Mouse (Mus musculus) embryonic fibroblast, embryonic 13.5 days (primary cell): Measurements from ENCODE around the gene Cmpk1. TPM values are rescaled to one million over a fixed set of nuclear protein-coding genes. Genes with fewer than 3 reads are reported as not detected.

ENCODE experiments used
- H3K27ac ChIP-seq: 2 replicates; pipeline ENCODE4 v1.5.1; 2012; ENCODE audit warnings: low read length, control low read depth, inconsistent platforms; ENCODE audit not compliant: insufficient read depth
- H3K4me1 ChIP-seq: 2 replicates; pipeline ENCODE4 v1.6.1; 2011; ENCODE audit warnings: low read length; ENCODE audit not compliant: control insufficient read depth, insufficient read depth
- H3K4me3 ChIP-seq: 2 replicates; pipeline ENCODE4 v1.5.1; 2011; ENCODE audit warnings: mild to moderate bottlenecking, control low read depth, low read length; ENCODE audit not compliant: insufficient read depth
- CTCF ChIP-seq: IDR thresholded peaks from 2 replicates; pipeline ENCODE4 v1.5.1; 2011; ENCODE audit warnings: mild to moderate bottlenecking, control low read depth, low read length, moderate library complexity, borderline replicate concordance; ENCODE audit not compliant: insufficient read depth
- POLR2A ChIP-seq: IDR thresholded peaks from 2 replicates; pipeline ENCODE4 v1.6.1; 2011; ENCODE audit warnings: low read depth, mild to moderate bottlenecking, control low read depth, low read length, moderate library complexity
- polyA plus RNA-seq: library from polyadenylated mRNA; stranded (reverse); fragments of >200 nt; gene quantifications from 2 replicates; pipeline ENCODE4 v1.2.4, GENCODE M21; 2011; ENCODE audit warnings: low read depth; ENCODE audit not compliant: missing spikeins, insufficient read length

The Cmpk1 gene
- polyA plus RNA-seq, 1 experiment, result 105 TPM

- Histone ChIP-seq H3K4me3 (no peak overlapping the region), H3K27ac (no peak overlapping the region), H3K4me1 (no peaks in the 10 kb centered on the region)
- no peak for TF ChIP-seq POLR2A
- TF ChIP-seq CTCF, result no peak
Measured at GRCm38 (mm10) chr4:114932747-114933146, 54.3 kb downstream of the Cmpk1 start.

DNA sequence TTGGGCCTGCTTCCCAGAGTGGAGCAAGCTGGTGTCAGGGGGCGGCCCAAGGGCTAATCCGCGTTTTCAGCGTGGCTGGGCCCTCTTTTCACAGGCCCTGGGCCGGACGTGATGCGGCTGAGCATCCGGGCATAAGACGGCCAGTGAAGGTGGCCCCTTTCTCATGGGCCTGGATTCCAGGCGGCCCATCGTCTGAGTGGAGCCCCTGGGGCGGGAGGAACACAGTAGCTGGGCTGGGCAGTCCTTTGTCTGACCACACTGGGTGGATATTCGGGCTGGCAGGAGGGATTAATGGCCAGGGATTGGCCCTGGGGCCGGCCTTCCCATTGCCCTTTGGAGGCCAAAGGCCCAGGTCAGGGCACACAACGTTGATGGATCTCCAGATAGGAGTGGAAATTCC, 57.9 kb downstream of the Cmpk1 start:
- Histone ChIP-seq H3K4me3 (no peak overlapping the region), H3K4me1 (no peaks in the 10 kb centered on the region), H3K27ac (no peak overlapping the region)
- TF ChIP-seq POLR2A (no peak), CTCF (no peak)

- Histone ChIP-seq H3K27ac (no peak within 1 kb of the TSS), H3K4me3 (no peak within 1 kb of the TSS), H3K4me1 (no peaks in the 10 kb centered on the region)
- TF ChIP-seq POLR2A, result no peak
- no peak for TF ChIP-seq CTCF
Measured at GRCm38 (mm10) chr4:114925917-114926312, 61.1 kb downstream of the Cmpk1 start, which contains the start of gene Foxe3. Foxe3 (minus strand) TSS chr4:114926013.

DNA sequence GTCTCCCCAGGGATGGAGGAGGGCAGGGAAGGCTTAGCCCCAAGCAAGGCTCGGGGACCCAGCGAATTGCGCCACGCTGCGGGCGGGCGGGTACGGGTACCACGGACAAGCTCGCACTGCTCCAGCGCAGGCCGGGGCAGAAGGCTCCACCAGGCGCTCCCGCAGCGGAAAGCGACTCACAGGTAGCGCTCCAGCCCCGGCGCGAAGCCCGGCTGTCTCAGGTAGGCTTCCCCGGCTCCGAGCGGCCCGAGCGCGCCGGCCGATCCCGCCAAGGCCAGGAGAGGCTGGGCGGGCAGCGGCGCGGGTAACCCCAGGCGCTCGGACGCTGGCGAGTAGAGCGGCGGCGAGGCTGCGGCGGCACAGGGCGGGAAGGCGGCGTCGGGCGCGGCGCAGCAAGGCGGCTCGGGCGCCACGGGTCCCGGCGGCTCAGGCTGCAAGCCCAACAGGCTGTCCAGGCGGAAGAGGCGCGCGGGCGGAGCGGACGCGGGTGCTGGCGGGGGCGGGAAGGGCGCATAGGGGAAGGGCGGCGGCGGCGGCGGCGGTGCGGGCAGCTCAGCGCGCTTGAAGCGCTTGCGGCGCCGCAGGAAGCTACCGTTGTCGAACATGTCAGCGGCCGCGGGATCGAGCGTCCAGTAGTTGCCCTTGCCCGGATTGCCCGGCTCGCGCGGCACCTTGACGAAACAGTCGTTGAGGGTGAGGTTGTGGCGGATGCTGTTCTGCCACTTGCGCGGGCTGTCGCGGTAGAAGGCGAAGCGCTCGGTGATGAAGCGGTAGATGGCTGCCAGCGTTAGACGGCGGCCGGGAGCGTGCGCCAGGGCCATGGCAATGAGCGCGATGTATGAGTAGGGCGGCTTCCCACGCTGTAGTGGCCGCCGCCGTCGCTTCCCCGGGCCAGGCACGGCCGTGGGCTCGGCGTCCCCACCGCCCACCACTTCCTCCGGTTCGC, 61.8 kb downstream of the Cmpk1 start:
- Histone ChIP-seq H3K4me3 (no peak overlapping the region), H3K4me1 (no peaks in the 10 kb centered on the region), H3K27ac (no peak overlapping the region)
- no peak for TF ChIP-seq CTCF
- TF ChIP-seq POLR2A, result no peak

GRCm38 (mm10) chr4:114917091-114917490, 70.0 kb downstream of the Cmpk1 start:
- Histone ChIP-seq H3K27ac (no peak overlapping the region), H3K4me1 (peaks cover 6% of the 10 kb centered on the region), H3K4me3 (no peak overlapping the region)
- TF ChIP-seq POLR2A, result no peak
- TF ChIP-seq CTCF, result 0 out of 2 replicates have a peak, but pooled peaks have one; percentile 25

DNA sequence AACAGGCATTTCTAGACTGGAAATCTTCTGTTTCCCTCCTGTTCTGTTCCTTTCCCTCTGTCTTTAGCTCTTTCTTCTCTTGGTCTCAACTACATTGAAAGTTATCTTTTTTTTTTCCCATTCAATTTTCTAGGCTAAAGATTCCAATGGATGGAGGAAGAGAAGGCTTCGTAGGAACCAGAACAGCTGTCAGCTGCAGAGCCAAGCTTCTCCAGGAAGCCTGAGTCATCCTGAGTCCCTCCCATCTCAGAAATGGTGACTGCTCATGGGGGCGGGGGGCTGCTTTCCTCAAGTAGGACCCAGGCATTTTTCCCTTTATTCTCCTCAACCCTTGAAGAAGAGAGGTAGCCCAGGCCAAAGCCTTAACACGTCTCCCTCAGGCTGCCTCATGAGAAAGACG, 71.0 kb downstream of the Cmpk1 start:
- TF ChIP-seq CTCF, result no peak
- no peak overlapping the region for H3K4me3 ChIP-seq

DNA sequence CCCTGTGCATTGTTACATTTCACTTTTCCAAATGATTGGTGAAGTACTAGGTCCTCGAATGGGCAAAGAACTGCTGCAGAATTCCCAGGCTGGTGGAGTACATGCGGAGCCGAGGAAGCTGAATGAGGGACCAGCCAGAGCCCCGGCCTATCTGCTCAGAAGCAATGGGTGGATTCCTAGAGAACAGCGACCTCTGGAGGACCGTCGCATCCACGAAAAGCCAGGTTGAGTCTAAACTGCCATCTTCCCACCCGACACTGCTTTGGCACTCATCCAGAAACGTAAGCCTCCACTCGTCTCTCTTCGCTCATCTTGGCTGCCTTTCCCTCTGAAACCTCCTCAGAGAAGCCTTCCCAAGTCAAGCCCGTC, 73.5 kb downstream of the Cmpk1 start:
- no peak overlapping the region for H3K27ac ChIP-seq
- TF ChIP-seq CTCF (peak; percentile 32; the same call in 1 of the 2 replicates), POLR2A (no peak)
- peaks cover 6% of the 10 kb centered on the region for H3K4me1 ChIP-seq
- no peak overlapping the region for H3K4me3 ChIP-seq

More for the DNA sequence above, 71.0 kb downstream of the Cmpk1 start:
- Histone ChIP-seq H3K4me1 (peaks cover 6% of the 10 kb centered on the region), H3K27ac (no peak overlapping the region)

- H3K4me1 ChIP-seq, result peaks cover 6% of the 10 kb centered on the region
- no peak overlapping the region for H3K4me3 ChIP-seq
- H3K27ac ChIP-seq, result no peak overlapping the region
- TF ChIP-seq POLR2A (no peak), CTCF (no peak)
Measured at GRCm38 (mm10) chr4:114912705-114913593, 74.1 kb downstream of the Cmpk1 start.

GRCm38 (mm10) chr4:114909602-114910484, 77.2 kb downstream of the Cmpk1 start:
- peak overlapping the region; percentile 48 for H3K4me3 ChIP-seq
- peak; percentile 55; the same call in 1 of the 2 replicates for TF ChIP-seq CTCF
- no peak for TF ChIP-seq POLR2A
- peak overlapping the region; percentile 0; the same call in 1 of the 2 replicates for H3K27ac ChIP-seq
- peaks cover 6% of the 10 kb centered on the region; the same call in 1 of the 2 replicates for H3K4me1 ChIP-seq

Other genes starting within 250 kb of the Cmpk1 start
- gene Gm12830, start 165.5 kb downstream of the Cmpk1 start, polyA plus RNA-seq, result not detected in 2 replicates
- gene Foxd2, start 78.4 kb downstream of the Cmpk1 start, polyA plus RNA-seq, result 0.47 and 0.94 TPM in 2 replicates
- gene Foxe3, start 61.2 kb downstream of the Cmpk1 start, polyA plus RNA-seq, result not detected in 2 replicates
- gene Stil, start 12.9 kb upstream of the Cmpk1 start, polyA plus RNA-seq, result 11.0 and 14.4 TPM in 2 replicates
- gene Tal1, start 69.2 kb upstream of the Cmpk1 start, polyA plus RNA-seq, result not detected in 2 replicates
- gene Pdzk1ip1, start 101.5 kb upstream of the Cmpk1 start, polyA plus RNA-seq, result not detected in 2 replicates
- gene Cyp4x1, start 147.0 kb upstream of the Cmpk1 start, polyA plus RNA-seq, result 0.16 TPM in 1 of 2 replicates, not detected in the other